Mouse (Mus musculus): ENCODE data around the gene Gm17509. TPM values are rescaled to one million over a fixed set of nuclear protein-coding genes. Genes with fewer than 3 reads are reported as not detected.
"Not testable (repeated sequence)": the region's sequence is repeated elsewhere in the genome, so short reads cannot be mapped to it uniquely, and the experiment has no call there.

Gm17509 gene
- polyA plus RNA-seq, 1 experiment from 2014 or later, result 0.48 TPM

- Histone ChIP-seq H3K36me3 (replicated peaks; ENCODE audit: control insufficient read depth, insufficient read depth) (no peaks in the 10 kb centered on the region), H3K9ac (no peak overlapping the region), H3K9me3 (ENCODE audit: control insufficient read depth, low read length) (no peaks in the 10 kb centered on the region), H3K4me2 (replicated peaks) (no peak overlapping the region), H3K27ac (no peak overlapping the region), H3K27me3 (ENCODE audit: control insufficient read depth, insufficient read depth, low read length) (no peaks in the 10 kb centered on the region), H3K4me3 (replicated peaks; ENCODE audit: low read length) (no peak overlapping the region), H3K4me1 (replicated peaks; ENCODE audit: control insufficient read depth, insufficient read depth, low read length) (no peaks in the 10 kb centered on the region)
- WGBS, result 89% methylated on average over 13 of the region's 13 CpGs
- no peak for ATAC-seq (ENCODE audit: low FRiP score)
- DNase-seq (ENCODE audit: low spot score), result no peak
Measured at GRCm38 (mm10) chr13:117195569-117196495, 25.0 kb downstream of the Gm17509 start.

DNA sequence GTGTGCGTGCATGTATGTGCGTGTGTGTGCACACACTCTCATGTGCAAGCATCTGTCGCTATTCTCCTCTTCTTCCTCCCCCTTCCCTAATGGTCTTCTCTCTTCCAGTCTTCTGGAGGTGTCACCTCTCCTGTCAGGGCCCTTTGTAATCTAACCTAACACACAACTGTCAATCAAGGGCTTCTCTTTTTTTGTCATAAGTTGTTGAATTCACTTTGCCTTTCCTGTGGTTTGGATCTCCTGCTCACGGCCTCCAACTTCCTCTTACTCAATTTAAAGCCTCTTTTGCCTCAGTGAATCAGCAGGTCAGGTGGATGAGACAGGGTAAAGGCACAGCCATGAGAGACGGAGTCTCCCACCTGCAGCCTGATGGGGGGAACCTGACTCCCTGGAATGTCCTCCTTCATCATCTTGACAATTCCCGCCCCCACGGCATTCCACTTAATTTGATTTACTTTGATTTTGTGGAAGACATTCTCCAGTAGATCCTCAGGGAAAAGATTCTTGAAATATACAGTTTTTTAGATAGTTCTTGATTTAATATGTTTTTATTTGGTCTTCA is 27.4 kb downstream of the Gm17509 start:
- Histone ChIP-seq H3K4me1 (replicated peaks; ENCODE audit: control insufficient read depth, insufficient read depth, low read length) (no peaks in the 10 kb centered on the region), H3K36me3 (replicated peaks; ENCODE audit: control insufficient read depth, insufficient read depth) (no peaks in the 10 kb centered on the region), H3K9ac (no peak overlapping the region), H3K27ac (no peak overlapping the region), H3K27me3 (ENCODE audit: control insufficient read depth, insufficient read depth, low read length) (no peaks in the 10 kb centered on the region), H3K4me3 (replicated peaks; ENCODE audit: low read length) (no peak overlapping the region), H3K4me2 (replicated peaks) (no peak overlapping the region), H3K9me3 (ENCODE audit: control insufficient read depth, low read length) (no peaks in the 10 kb centered on the region)
- DNase-seq (ENCODE audit: low spot score) (no peak), ATAC-seq (ENCODE audit: low FRiP score) (no peak)
- WGBS, result 77% methylated on average over 7 of the region's 7 CpGs

DNA sequence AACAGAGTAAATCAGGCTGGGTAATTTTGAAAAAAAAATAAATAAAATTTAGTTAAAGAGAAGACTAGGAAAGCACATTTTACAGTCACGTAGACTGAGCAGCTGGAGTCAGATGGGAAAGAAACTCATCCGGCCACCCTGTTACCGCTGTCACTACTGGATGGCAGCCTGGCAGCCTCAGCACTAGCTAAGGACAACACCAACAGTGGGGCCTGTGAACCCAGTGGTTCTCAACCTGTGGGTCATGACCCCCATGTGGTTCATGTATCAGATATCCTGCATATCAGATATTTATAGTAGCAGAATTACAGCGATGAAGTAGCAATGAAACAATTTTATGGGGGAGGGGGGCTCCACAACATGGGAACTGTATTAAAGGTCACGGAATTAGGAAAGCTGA is 28.7 kb downstream of the Gm17509 start:
- no peak overlapping the region for H3K4me3 ChIP-seq (replicated peaks; ENCODE audit: low read length)
- no peak overlapping the region for H3K27ac ChIP-seq
- no peak overlapping the region for H3K4me2 ChIP-seq (replicated peaks)
- 81% methylated on average over 5 of the region's 5 CpGs for WGBS
- DNase-seq (ENCODE audit: low spot score) (no peak), ATAC-seq (ENCODE audit: low FRiP score) (no peak)
- no peaks in the 10 kb centered on the region for H3K4me1 ChIP-seq (replicated peaks; ENCODE audit: control insufficient read depth, insufficient read depth, low read length)
- no peak overlapping the region for H3K9ac ChIP-seq
- no peaks in the 10 kb centered on the region for H3K9me3 ChIP-seq (ENCODE audit: control insufficient read depth, low read length)
- H3K36me3 ChIP-seq (replicated peaks; ENCODE audit: control insufficient read depth, insufficient read depth), result no peaks in the 10 kb centered on the region
- no peaks in the 10 kb centered on the region for H3K27me3 ChIP-seq (ENCODE audit: control insufficient read depth, insufficient read depth, low read length)

DNA sequence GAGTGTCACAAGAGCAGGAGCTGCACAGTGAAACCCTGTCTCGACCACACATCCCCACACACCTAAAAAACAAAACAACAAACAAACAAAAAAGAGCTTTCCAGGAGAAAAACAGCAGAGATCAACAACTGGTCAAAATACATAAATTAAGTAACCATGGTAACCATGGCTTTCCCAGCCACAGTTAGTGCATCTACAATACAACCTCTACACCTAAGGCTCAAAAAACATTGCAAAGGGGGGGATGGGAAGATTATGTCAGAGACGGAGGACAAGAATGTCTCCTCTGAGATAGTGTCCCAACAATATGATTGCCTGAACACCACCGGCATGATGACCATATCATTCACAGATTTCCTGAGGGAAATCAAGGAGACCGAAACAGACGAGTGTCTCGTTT is 35.5 kb downstream of the Gm17509 start:
- 61% methylated on average over 6 of the region's 6 CpGs for WGBS
- H3K4me2 ChIP-seq (replicated peaks), result no peak overlapping the region
- H3K4me1 ChIP-seq (replicated peaks; ENCODE audit: control insufficient read depth, insufficient read depth, low read length), result no peaks in the 10 kb centered on the region
- no peaks in the 10 kb centered on the region for H3K36me3 ChIP-seq (replicated peaks; ENCODE audit: control insufficient read depth, insufficient read depth)
- DNase-seq (ENCODE audit: low spot score) (no peak), ATAC-seq (ENCODE audit: low FRiP score) (no peak)
- H3K9me3 ChIP-seq (ENCODE audit: control insufficient read depth, low read length), result no peaks in the 10 kb centered on the region
- H3K27me3 ChIP-seq (ENCODE audit: control insufficient read depth, insufficient read depth, low read length), result no peaks in the 10 kb centered on the region
- H3K9ac ChIP-seq, result no peak overlapping the region
- no peak overlapping the region for H3K4me3 ChIP-seq (replicated peaks; ENCODE audit: low read length)
- no peak overlapping the region for H3K27ac ChIP-seq

DNA sequence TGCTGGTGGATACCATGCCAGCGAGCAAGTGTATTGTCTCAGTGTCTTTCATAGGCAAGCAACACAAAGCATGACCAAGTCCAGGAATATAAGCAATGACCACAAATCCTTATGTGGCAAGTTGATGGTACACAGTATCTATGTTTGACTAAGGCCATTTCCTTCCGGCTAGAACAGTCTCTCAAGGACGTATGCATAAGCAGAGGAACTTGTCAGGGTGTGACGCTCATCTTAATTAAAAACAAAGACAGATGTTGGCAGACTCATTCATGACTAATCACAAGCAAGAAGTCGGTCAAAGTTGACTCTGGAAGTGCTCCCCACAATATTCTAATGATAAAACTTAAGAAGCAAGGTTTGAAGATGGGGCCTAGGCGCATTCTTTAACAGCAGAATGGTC is 37.6 kb downstream of the Gm17509 start:
- Histone ChIP-seq H3K9me3 (ENCODE audit: control insufficient read depth, low read length) (no peaks in the 10 kb centered on the region), H3K27me3 (ENCODE audit: control insufficient read depth, insufficient read depth, low read length) (no peaks in the 10 kb centered on the region), H3K36me3 (replicated peaks; ENCODE audit: control insufficient read depth, insufficient read depth) (no peaks in the 10 kb centered on the region), H3K4me1 (replicated peaks; ENCODE audit: control insufficient read depth, insufficient read depth, low read length) (no peaks in the 10 kb centered on the region), H3K9ac (no peak overlapping the region), H3K4me2 (replicated peaks) (no peak overlapping the region), H3K27ac (no peak overlapping the region), H3K4me3 (replicated peaks; ENCODE audit: low read length) (no peak overlapping the region)
- no peak for DNase-seq (ENCODE audit: low spot score)
- no peak for ATAC-seq (ENCODE audit: low FRiP score)
- WGBS, result 83% methylated on average over 6 of the region's 6 CpGs

DNA sequence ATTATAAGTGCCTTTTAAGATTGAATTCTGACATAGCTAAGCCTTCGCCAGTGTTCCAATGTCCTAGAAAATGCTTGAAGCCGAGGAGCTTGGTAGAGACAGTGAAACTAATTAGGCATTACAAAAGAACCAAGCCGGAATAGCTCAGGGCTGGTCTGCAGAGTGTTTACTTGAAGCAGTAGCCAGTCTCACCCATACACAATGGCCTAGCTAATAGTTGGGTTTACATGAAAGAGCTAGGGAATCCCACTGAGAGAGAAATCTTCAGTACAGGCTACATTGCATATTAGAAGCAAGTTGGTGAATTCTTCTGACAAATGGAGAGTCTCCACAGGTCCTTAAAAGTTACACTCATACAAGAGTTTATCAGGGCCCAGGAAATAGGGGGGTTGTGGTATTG is 40.0 kb downstream of the Gm17509 start:
- not testable (repeated sequence) for H3K27ac ChIP-seq; H3K4me1 ChIP-seq (replicated peaks; ENCODE audit: control insufficient read depth, insufficient read depth, low read length); H3K27me3 ChIP-seq (ENCODE audit: control insufficient read depth, insufficient read depth, low read length); H3K4me2 ChIP-seq (replicated peaks); H3K36me3 ChIP-seq (replicated peaks; ENCODE audit: control insufficient read depth, insufficient read depth); H3K4me3 ChIP-seq (replicated peaks; ENCODE audit: low read length); H3K9me3 ChIP-seq (ENCODE audit: control insufficient read depth, low read length); H3K9ac ChIP-seq; ATAC-seq (ENCODE audit: low FRiP score); DNase-seq (ENCODE audit: low spot score)
- 37% methylated on average over 3 of the region's 3 CpGs for WGBS

Other genes starting within 250 kb of the Gm17509 start
- gene Parp8, start 195.5 kb downstream of the Gm17509 start, polyA plus RNA-seq (2014; fragmentation: Nextera tagmentation; extraction: Ambion mirVana), result 42.3 and 44.0 TPM in 2 replicates
- gene Emb, start 12.5 kb downstream of the Gm17509 start, polyA plus RNA-seq (2014; fragmentation: Nextera tagmentation; extraction: Ambion mirVana), result 14.3 and 14.9 TPM in 2 replicates